Mouse (Mus musculus): ENCODE results near the gene Irf5. TPM values are rescaled to one million over a fixed set of nuclear protein-coding genes. Genes with fewer than 3 reads are reported as not detected.
"Not testable (repeated sequence)": the region's sequence is repeated elsewhere in the genome, so short reads cannot be mapped to it uniquely, and the experiment has no call there.

Gene Irf5
- polyA plus RNA-seq, 1 experiment from 2014 or later = 2.7 TPM

- Histone ChIP-seq H3K4me3 (no peak overlapping the region), H3K9ac (no peak overlapping the region), H3K4me1 (no peaks in the 10 kb centered on the region), H3K4me2 (replicated peaks) (no peak overlapping the region), H3K27me3 (no peaks in the 10 kb centered on the region), H3K27ac (no peak overlapping the region), H3K36me3 (peaks cover 74% of the 10 kb centered on the region), H3K9me3 (no peaks in the 10 kb centered on the region; the same call in 1 of the 2 replicates)
- WGBS = 96% methylated on average over 1 of the region's 1 CpGs
- no peak for ATAC-seq (ENCODE audit: insufficient number of reproducible peaks, insufficient read depth, low FRiP score, low TSS enrichment)
Measured at GRCm38 (mm10) chr6:29548086-29548485, 21.7 kb downstream of the Irf5 start.

GRCm38 (mm10) chr6:29552526-29552925 is 26.1 kb downstream of the Irf5 start:
- ATAC-seq (ENCODE audit: insufficient number of reproducible peaks, insufficient read depth, low FRiP score, low TSS enrichment) = no peak
- H3K4me2 ChIP-seq (replicated peaks) = no peak overlapping the region
- no peaks in the 10 kb centered on the region for H3K4me1 ChIP-seq
- H3K36me3 ChIP-seq = peaks cover 75% of the 10 kb centered on the region
- H3K4me3 ChIP-seq = no peak overlapping the region
- no peak overlapping the region for H3K9ac ChIP-seq
- no peaks in the 10 kb centered on the region for H3K9me3 ChIP-seq
- H3K27ac ChIP-seq = no peak overlapping the region
- H3K27me3 ChIP-seq = no peaks in the 10 kb centered on the region
- WGBS = 88% methylated on average over 2 of the region's 2 CpGs

GRCm38 (mm10) chr6:29557112-29557511 is 30.7 kb downstream of the Irf5 start:
- Histone ChIP-seq H3K27ac (no peak overlapping the region), H3K36me3 (peaks cover 81% of the 10 kb centered on the region), H3K4me3 (no peak overlapping the region), H3K27me3 (no peaks in the 10 kb centered on the region), H3K9me3 (no peaks in the 10 kb centered on the region), H3K4me2 (replicated peaks) (no peak overlapping the region), H3K9ac (no peak overlapping the region), H3K4me1 (no peaks in the 10 kb centered on the region)
- 91% methylated on average over 2 of the region's 2 CpGs for WGBS
- ATAC-seq (ENCODE audit: insufficient number of reproducible peaks, insufficient read depth, low FRiP score, low TSS enrichment) = no peak

GRCm38 (mm10) chr6:29576388-29576787 is 50.0 kb downstream of the Irf5 start:
- H3K4me2 ChIP-seq (replicated peaks); H3K9ac ChIP-seq; ATAC-seq (ENCODE audit: insufficient number of reproducible peaks, insufficient read depth, low FRiP score, low TSS enrichment); H3K4me3 ChIP-seq; H3K27ac ChIP-seq; H3K4me1 ChIP-seq; H3K9me3 ChIP-seq; H3K27me3 ChIP-seq: not testable (repeated sequence)
- H3K36me3 ChIP-seq = peaks cover 72% of the 10 kb centered on the region
- WGBS = 83% methylated on average over 3 of the region's 3 CpGs

DNA sequence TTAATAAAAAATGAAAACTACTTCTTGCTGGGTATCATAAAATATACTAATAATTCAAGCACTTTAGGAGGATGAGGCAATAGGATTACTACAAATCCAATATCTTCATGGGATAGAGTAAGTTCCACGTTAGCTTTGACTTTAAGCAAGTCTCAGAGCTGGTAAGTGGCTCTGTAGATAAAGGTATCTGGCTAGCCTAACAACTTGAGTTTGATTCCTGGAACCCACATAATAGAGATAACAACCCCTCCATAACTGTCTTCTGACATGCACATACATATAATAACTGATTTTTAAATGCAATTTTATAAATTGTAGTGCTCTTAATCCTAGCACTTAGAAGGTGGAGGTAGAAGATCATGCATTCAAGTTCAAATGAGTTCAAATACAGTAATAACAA is 54.3 kb downstream of the Irf5 start:
- Histone ChIP-seq H3K27me3 (no peaks in the 10 kb centered on the region), H3K36me3 (peaks cover 62% of the 10 kb centered on the region), H3K9me3 (no peaks in the 10 kb centered on the region), H3K27ac (no peak overlapping the region), H3K4me3 (no peak overlapping the region), H3K4me1 (no peaks in the 10 kb centered on the region), H3K9ac (no peak overlapping the region), H3K4me2 (replicated peaks) (no peak overlapping the region)
- WGBS = 87% methylated on average over 1 of the region's 1 CpGs
- no peak for ATAC-seq (ENCODE audit: insufficient number of reproducible peaks, insufficient read depth, low FRiP score, low TSS enrichment)

DNA sequence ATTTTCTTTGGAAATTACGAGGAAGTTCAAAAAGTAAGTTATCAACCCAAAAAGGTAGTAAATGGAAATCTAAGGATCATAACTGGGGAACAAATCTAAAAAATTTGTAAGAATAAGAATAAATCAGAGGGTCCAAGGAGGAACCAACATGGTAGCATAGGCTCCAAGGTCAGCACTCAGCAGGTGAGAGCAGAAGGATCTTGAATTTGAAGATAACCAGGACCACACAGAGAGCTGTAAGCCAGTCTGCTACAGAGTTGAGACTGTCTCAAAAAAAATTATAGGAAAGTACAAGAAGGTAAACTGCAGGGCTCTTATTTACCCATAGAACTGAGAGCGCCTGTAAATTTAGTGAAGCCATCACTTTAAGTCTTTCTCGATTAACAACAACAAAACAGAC is 54.8 kb downstream of the Irf5 start:
- Histone ChIP-seq H3K9ac (no peak overlapping the region), H3K9me3 (no peaks in the 10 kb centered on the region), H3K27ac (no peak overlapping the region), H3K4me2 (replicated peaks) (no peak overlapping the region), H3K36me3 (peaks cover 65% of the 10 kb centered on the region), H3K4me3 (no peak overlapping the region), H3K27me3 (no peaks in the 10 kb centered on the region), H3K4me1 (no peaks in the 10 kb centered on the region)
- ATAC-seq (ENCODE audit: insufficient number of reproducible peaks, insufficient read depth, low FRiP score, low TSS enrichment) = no peak
- 94% methylated on average over 3 of the region's 3 CpGs for WGBS

Other genes with a start within 250 kb of the Irf5 start
- 0.27 and 0.39 TPM in 2 replicates for gene Fam71f2, start 247.0 kb upstream of the Irf5 start, polyA plus RNA-seq (2016; fragmentation: Nextera tagmentation; extraction: Ambion mirVana)
- gene Fam71f1, start 207.5 kb upstream of the Irf5 start, polyA plus RNA-seq (2016; fragmentation: Nextera tagmentation; extraction: Ambion mirVana) = 0.17 and 0.31 TPM in 2 replicates
- 314 and 332 TPM in 2 replicates for gene Calu, start 178.6 kb upstream of the Irf5 start, polyA plus RNA-seq (2016; fragmentation: Nextera tagmentation; extraction: Ambion mirVana)
- 0.61 and 0.90 TPM in 2 replicates for gene Opn1sw, start 138.2 kb upstream of the Irf5 start, polyA plus RNA-seq (2016; fragmentation: Nextera tagmentation; extraction: Ambion mirVana)
- 26.6 and 26.9 TPM in 2 replicates for gene Ccdc136, start 130.3 kb upstream of the Irf5 start, polyA plus RNA-seq (2016; fragmentation: Nextera tagmentation; extraction: Ambion mirVana)
- 14.0 and 15.6 TPM in 2 replicates for gene Flnc, start 93.4 kb upstream of the Irf5 start, polyA plus RNA-seq (2016; fragmentation: Nextera tagmentation; extraction: Ambion mirVana)
- 196 and 217 TPM in 2 replicates for gene Atp6v1f, start 58.9 kb upstream of the Irf5 start, polyA plus RNA-seq (2016; fragmentation: Nextera tagmentation; extraction: Ambion mirVana)
- gene Atp6v1fnb, start 55.2 kb upstream of the Irf5 start, polyA plus RNA-seq (2016; fragmentation: Nextera tagmentation; extraction: Ambion mirVana) = 0.36 and 0.41 TPM in 2 replicates
- gene Kcp, start 18.7 kb upstream of the Irf5 start, polyA plus RNA-seq (2016; fragmentation: Nextera tagmentation; extraction: Ambion mirVana) = 40.6 and 41.3 TPM in 2 replicates
- 98.7 and 102 TPM in 2 replicates for gene Tnpo3, start 83.3 kb downstream of the Irf5 start, polyA plus RNA-seq (2016; fragmentation: Nextera tagmentation; extraction: Ambion mirVana)
- gene Tspan33, start 167.6 kb downstream of the Irf5 start, polyA plus RNA-seq (2016; fragmentation: Nextera tagmentation; extraction: Ambion mirVana) = 4.7 and 5.6 TPM in 2 replicates
- gene Smo, start 208.9 kb downstream of the Irf5 start, polyA plus RNA-seq (2016; fragmentation: Nextera tagmentation; extraction: Ambion mirVana) = 69.1 and 70.5 TPM in 2 replicates
- gene Ahcyl2, start 241.4 kb downstream of the Irf5 start, polyA plus RNA-seq (2016; fragmentation: Nextera tagmentation; extraction: Ambion mirVana) = 20.5 and 21.4 TPM in 2 replicates

Measured in embryonic facial prominence, embryonic 12.5 days (tissue).